Mouse (Mus musculus) kidney, adult 2 months (tissue): Measurements from ENCODE around the gene Ano5. TPM values are rescaled to one million over a fixed set of nuclear protein-coding genes. Genes with fewer than 3 reads are reported as not detected.

ENCODE experiments used
- DNase-seq: peaks from one replicate; pipeline ENCODE4 v3.0.0; 2021
- H3K27ac ChIP-seq: fragments of 200-500 bp; 2 replicates; pipeline ENCODE4 v1.5.1; 2012; ENCODE audit warnings: low read depth, low read length, control low read depth, inconsistent platforms; ENCODE audit not compliant: insufficient read depth
- H3K27me3 ChIP-seq: fragments of 200-500 bp; replicated peaks from 2 replicates; pipeline ENCODE4 v1.6.1; 2012; ENCODE audit warnings: mild to moderate bottlenecking, moderate library complexity, low read length, inconsistent platforms; ENCODE audit not compliant: control insufficient read depth, insufficient read depth
- H3K36me3 ChIP-seq: fragments of 200-500 bp; 2 replicates; pipeline ENCODE4 v1.6.1; 2012; ENCODE audit warnings: mild to moderate bottlenecking, moderate library complexity, low read length, inconsistent platforms; ENCODE audit not compliant: control insufficient read depth, insufficient read depth
- H3K4me1 ChIP-seq: fragments of 200-500 bp; 2 replicates; pipeline ENCODE4 v1.6.1; 2011; ENCODE audit warnings: low read length; ENCODE audit not compliant: control insufficient read depth, insufficient read depth
- H3K4me3 ChIP-seq: fragments of 200-500 bp; 2 replicates; pipeline ENCODE4 v1.5.1; 2011; ENCODE audit warnings: mild to moderate bottlenecking, low read depth, low read length, control low read depth; ENCODE audit not compliant: insufficient read depth
- CTCF ChIP-seq: fragments of 200-500 bp; conservative IDR thresholded peaks from 2 replicates; pipeline ENCODE4 v1.5.1; 2011; ENCODE audit warnings: low read depth, mild to moderate bottlenecking, control low read depth, low read length, moderate library complexity, mixed read lengths; ENCODE audit not compliant: insufficient read depth, insufficient read length
- POLR2A ChIP-seq: fragments of 200-500 bp; IDR thresholded peaks from one replicate; pipeline ENCODE4 v1.6.1; 2011; ENCODE audit warnings: low read depth, low read length, control low read depth
- WGBS: fragments of 180-500 bp; shearing (Covaris S2); methylation state at CpG from one replicate; pipeline ENCODE4 v1.1.7; 2018; 5-methylcytosine and 5-hydroxymethylcytosine counted together
- polyA plus RNA-seq: library from polyadenylated mRNA; depleted of rRNA; stranded (reverse); fragments of >200 nt; gene quantifications from 2 replicates; pipeline ENCODE4 v1.2.3, GENCODE M21; 2012; rRNA removed

Ano5 gene
- polyA plus RNA-seq, 1 experiment, result 0.91 TPM

- H3K27ac ChIP-seq, result no peak overlapping the region
- no peak overlapping the region for H3K4me3 ChIP-seq
- no peak for DNase-seq
- peaks cover 3% of the 10 kb centered on the region for H3K27me3 ChIP-seq
- no peaks in the 10 kb centered on the region for H3K4me1 ChIP-seq
- 4% methylated on average over 3 of the region's 3 CpGs for WGBS
- TF ChIP-seq CTCF (no peak), POLR2A (no peak)
- H3K36me3 ChIP-seq, result no peaks in the 10 kb centered on the region
These were observed 118.4 kb downstream of the Ano5 start for GRCm38 (mm10) chr7:51629206-51629605.

GRCm38 (mm10) chr7:51631171-51631570 is 120.3 kb downstream of the Ano5 start:
- TF ChIP-seq POLR2A, result no peak
- TF ChIP-seq CTCF, result no peak
- Histone ChIP-seq H3K27me3 (peaks cover 3% of the 10 kb centered on the region), H3K27ac (no peak overlapping the region), H3K4me3 (no peak overlapping the region), H3K36me3 (no peaks in the 10 kb centered on the region), H3K4me1 (no peaks in the 10 kb centered on the region)
- DNase-seq, result no peak
- WGBS, result 66% methylated on average over 3 of the region's 3 CpGs

- TF ChIP-seq POLR2A (no peak), CTCF (no peak)
- no peak for DNase-seq
- no peak overlapping the region for H3K4me3 ChIP-seq
- H3K36me3 ChIP-seq, result no peaks in the 10 kb centered on the region
- no peaks in the 10 kb centered on the region; the same call in 1 of the 2 replicates for H3K27me3 ChIP-seq
- WGBS, result 10% methylated on average over 9 of the region's 9 CpGs
- H3K27ac ChIP-seq, result no peak overlapping the region
- H3K4me1 ChIP-seq, result no peaks in the 10 kb centered on the region
These were observed 121.9 kb downstream of the Ano5 start for GRCm38 (mm10) chr7:51632543-51633229.

- 10% methylated on average over 7 of the region's 7 CpGs for WGBS
These were observed 122.5 kb downstream of the Ano5 start for GRCm38 (mm10) chr7:51633230-51633844.

More at GRCm38 (mm10) chr7:51633230-51633844, 122.5 kb downstream of the Ano5 start:
- no peak overlapping the region for H3K27ac ChIP-seq
- H3K27me3 ChIP-seq, result no peaks in the 10 kb centered on the region; the same call in 1 of the 2 replicates
- H3K36me3 ChIP-seq, result no peaks in the 10 kb centered on the region
- no peak for TF ChIP-seq POLR2A
- no peak for TF ChIP-seq CTCF
- no peak for DNase-seq
- H3K4me3 ChIP-seq, result no peak overlapping the region
- H3K4me1 ChIP-seq, result no peaks in the 10 kb centered on the region

Other genes starting within 250 kb of the Ano5 start
- not detected in 2 replicates for gene Slc17a6, start 111.0 kb downstream of the Ano5 start, polyA plus RNA-seq